Mouse (Mus musculus) adrenal gland, adult 2 months (tissue): ENCODE data around the gene Slc41a2. TPM values are rescaled to one million over a fixed set of nuclear protein-coding genes. Genes with fewer than 3 reads are reported as not detected.

Experiments
- DNase-seq: peaks from one replicate; pipeline ENCODE4 v3.0.0; 2021
- polyA plus RNA-seq: library from polyadenylated mRNA; depleted of rRNA; stranded (reverse); fragments of >200 nt; gene quantifications from 2 replicates; pipeline ENCODE4 v1.2.3, GENCODE M21; 2012
- total RNA-seq, 2 experiments: library from RNA; stranded (reverse); gene quantifications; 2 replicates each; pipeline ENCODE4 v1.2.3; 2021

Slc41a2 gene
- total and polyA plus RNA-seq, 3 experiments: 0.95 to 14.7 (median 5.6) TPM

DNA sequence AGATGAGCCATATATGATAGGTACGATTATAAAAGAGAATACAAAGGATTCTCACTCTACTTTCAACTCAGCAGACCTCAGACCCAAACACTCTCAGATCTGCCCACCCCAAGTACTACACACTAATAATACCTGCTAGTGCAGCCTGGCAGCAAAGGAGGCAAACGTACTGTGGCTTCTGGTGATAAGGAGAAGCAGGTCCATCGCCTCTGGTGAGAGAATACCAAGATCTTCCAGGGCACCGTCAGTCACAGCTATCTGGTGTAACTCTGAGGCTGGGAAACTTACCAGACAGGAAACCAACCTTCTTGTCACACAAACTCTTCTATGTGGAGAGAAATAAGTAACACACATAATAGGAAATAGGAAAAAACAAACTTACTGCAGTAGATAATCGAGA is 24.6 kb downstream of the Slc41a2 start:
- DNase-seq: no peak

- DNase-seq: no peak
These were observed 27.3 kb downstream of the Slc41a2 start for GRCm38 (mm10) chr10:83310356-83310755.

- DNase-seq: peak; percentile 35
These were observed 36.0 kb downstream of the Slc41a2 start for GRCm38 (mm10) chr10:83301687-83302086.

GRCm38 (mm10) chr10:83301054-83301453 is 36.6 kb downstream of the Slc41a2 start:
- DNase-seq: no peak

GRCm38 (mm10) chr10:83297017-83297416 is 40.7 kb downstream of the Slc41a2 start:
- no peak for DNase-seq

DNA sequence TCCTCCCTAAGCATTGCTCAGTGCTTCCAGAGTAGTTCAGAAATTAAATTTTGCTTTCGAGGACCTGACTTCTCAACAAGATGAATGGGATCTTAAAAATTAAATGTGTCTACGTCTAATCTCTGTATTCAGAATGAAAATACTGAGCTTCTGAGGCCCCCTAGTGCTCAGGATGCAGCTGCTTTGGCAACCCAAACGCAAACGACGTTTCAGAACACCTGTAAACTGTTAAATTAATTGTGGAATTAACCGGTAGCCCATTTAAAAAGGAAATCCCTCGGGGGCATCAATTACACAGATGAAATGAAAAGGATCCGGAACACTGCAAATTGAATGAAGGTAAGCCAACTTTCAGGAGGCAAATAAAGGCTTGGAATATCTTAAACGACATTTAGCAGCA is 42.9 kb downstream of the Slc41a2 start:
- DNase-seq: no peak

DNA sequence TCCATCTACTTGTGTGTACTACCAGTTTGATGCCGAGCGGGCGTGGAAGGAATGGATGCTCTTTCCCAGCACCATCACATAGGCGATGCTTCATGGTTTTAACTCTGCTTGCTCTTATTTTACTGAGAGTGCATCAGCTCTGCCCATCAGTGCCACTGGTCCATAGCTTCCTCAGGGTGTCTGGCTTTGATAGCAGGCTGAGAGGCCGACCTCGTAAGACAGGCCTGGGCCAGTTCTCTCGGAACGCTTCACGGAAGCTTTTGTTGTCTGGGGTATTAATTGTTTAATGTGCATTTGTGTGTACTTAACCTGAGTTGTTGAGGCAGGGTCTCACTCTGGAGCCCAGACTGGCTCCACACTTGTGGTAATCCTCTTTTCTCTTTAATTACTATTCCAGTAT is 44.3 kb downstream of the Slc41a2 start:
- DNase-seq: no peak

DNA sequence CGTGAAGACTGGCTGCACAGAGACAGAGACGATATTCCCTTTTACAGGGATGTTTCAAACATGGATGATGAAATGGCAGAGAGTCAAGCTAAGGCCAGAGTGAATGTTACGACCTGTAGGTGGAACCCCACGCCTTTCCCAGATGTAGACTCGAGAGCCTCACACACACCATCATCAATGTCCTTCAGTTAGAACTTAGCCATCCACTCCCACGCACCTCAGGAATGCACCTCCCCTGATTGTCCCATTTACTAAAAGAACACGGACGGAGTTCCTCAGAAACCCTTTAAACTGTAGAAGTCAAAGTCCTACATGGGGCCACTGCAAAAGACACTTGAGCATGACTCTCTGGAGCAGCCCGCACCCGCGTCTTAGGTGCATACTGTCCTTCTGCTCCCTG is 46.0 kb downstream of the Slc41a2 start:
- no peak for DNase-seq

DNA sequence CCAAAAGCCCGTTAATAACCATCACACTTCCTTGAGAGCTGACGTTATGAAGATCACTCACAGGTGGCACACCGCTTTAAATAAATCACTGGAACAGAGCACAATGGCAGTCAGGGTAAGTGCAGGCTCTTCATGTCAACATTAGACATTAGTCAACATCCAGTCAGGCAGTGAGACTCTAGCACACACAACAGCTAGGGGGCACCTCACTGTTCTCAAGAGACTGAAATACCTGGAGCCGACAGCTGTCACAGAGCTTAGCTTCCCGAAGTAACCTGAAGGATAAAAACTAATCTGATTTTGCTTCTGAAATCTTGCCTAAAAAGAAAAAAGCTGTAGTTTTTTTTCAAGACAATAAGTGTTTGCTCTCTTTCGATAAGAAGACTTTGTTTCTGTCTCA is 49.9 kb downstream of the Slc41a2 start:
- no peak for DNase-seq

DNA sequence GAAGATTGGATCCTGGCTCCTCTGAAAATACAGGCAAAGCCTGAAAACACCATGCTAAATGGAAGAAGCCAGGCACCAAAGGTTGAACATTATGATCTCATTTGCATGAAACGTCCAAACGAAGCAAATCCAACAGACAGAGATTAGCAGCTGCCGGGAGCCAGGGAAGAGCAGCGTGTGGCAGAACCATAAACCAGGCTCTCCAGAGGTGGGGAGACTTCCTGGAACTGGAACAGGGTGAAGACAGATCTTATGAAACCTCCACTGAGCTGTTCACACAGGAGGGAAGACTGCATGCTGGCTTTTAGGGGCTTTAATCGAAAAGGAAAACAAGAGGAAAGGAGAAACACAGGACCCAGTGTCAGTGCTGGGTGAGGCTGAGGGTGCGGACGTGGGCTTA is 51.3 kb downstream of the Slc41a2 start:
- no peak for DNase-seq

DNA sequence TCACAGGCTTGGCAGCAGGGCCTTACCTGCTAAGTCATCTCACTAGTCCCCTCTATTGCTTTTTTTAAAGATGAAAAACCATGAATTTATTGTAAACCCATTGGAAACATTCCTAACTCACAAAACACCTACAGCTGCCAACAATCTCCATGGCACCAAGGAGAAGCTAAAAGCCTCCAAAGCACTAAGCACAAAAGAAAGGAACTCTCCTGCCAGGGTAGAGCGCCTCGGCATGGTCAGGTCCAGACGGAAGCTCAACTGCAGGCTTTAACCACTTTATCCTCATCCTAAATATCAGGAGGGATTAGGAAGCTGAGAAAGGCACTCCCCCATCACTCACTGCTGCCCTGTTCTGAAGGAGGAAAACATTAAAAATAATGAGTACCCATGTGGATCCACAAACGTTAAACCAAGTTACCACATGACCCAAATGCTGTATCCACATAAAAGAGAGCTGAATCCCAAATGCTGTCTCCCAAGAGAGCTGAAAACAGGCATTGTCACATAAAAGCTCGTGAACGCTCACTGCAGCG is 51.9 kb downstream of the Slc41a2 start:
- no peak for DNase-seq

DNA sequence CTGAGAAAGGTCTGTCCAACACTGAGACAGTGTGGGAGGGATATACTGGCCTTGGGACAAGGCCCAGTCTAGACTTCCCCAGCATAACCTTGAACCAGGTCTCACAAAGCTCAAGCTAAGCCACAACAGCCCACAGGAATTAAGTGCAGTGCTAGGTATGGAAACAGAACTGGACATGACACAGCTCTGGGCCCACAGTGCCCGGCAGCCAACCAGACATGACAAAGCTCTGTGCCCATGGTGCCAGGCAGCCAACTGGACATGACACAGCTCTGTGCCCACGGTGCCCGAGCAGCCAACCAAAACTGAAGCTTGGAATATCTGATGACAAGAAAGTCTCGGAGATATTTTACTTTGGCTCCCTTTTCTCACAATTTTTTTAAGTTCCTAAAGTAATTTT is 52.8 kb downstream of the Slc41a2 start:
- no peak for DNase-seq

- no peak for DNase-seq
These were observed 71.0 kb downstream of the Slc41a2 start for GRCm38 (mm10) chr10:83266731-83267130.

DNA sequence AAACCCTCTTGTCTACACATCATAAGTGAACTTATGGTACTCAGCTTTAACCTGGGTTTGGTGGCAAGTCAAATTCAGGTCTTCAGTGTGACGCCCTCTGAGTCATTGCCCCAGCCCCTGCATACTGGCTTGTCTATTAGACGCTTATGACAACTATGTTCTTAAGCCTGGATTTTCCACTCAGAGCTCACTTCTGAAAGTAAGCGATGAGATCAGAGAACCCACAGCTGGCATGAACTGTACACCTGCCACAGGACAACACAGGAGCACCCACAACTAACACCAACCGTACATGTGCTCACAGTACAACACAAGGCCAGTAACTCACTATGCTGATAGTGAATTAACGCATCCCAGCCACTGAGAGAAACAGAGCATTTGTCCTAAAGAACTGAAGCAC is 71.4 kb downstream of the Slc41a2 start:
- DNase-seq: no peak

DNA sequence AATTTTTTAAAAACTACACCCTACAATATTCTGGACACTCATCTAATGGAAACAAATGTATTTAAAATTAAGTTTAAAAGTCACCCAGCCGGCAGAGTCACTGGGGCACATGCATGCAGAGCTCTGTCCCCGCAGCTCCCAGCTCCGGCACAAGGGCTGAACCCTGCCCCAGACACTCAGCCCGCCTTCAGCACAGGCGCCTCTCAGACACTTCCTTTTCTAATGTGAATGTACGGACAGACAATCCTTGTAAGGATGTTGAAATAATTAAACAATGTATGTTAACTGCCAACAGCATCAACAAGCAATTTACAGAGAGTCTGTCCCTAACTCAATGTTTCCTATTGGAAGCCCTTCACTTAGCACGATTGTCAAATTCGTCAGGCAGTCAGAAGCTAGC is 73.0 kb downstream of the Slc41a2 start:
- DNase-seq: no peak

DNA sequence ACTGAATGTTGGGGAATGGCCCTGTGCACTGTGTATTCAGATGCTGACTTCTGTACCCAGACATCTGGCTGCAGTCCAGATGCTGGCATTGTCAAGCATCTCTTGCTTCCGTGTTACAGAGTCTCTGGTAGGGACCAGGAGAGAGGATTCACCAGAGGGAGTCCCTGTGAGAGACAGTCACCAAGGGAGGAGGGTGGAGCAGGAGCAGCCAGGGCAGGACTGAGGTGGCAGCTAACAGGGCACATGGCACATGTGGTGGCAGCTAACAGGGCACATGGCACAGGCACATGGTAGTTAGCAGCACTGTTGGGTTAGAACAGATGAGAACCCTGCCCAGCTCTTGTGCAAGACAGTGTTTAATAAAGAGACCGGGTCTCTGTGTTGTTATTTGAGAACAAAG is 73.6 kb downstream of the Slc41a2 start:
- no peak for DNase-seq

GRCm38 (mm10) chr10:83261264-83261663 is 76.4 kb downstream of the Slc41a2 start:
- DNase-seq: no peak

DNA sequence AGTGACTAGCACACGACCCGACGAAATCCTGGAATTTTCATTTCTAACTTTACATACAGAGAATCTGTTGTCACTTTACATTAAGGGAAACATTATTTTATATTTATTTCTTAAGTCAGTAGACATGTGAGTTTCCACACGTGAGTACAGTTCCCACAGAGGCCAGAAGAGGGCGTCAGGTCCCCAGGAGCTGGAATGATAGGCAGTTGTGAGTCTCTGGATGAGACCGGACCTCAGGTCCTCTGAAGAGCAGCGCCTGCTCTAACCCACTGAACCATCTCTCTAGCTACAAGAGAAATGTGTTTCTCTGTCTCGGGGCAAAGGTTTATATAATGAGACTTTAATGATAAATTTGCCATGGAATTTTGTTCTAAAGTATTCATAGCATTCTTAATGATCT is 86.3 kb downstream of the Slc41a2 start:
- DNase-seq: no peak

DNA sequence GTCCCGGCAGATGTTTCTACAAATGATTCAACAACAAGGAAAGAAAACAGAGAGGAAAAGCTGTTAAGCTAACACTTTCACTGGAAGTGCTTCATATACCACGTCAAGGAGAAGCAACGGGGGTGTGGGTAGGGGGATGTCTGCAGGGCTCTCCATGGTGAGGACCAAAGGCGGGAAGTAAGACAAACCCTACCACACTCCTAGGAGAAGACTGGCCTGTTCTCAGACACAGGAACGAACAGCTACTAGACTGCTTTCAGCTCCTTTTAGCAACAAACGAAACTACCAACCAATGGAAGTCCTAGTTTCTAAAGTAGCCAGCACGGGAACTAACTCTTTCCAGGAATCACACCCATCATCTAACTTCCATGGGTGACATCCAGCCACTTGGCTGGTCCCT is 89.6 kb downstream of the Slc41a2 start:
- DNase-seq: no peak

GRCm38 (mm10) chr10:83245720-83246119 is 92.0 kb downstream of the Slc41a2 start:
- DNase-seq: no peak

GRCm38 (mm10) chr10:83244131-83244530 is 93.6 kb downstream of the Slc41a2 start:
- DNase-seq: no peak

- DNase-seq: no peak
These were observed 95.5 kb downstream of the Slc41a2 start for GRCm38 (mm10) chr10:83242106-83242686.

- no peak for DNase-seq
These were observed 103.3 kb downstream of the Slc41a2 start for GRCm38 (mm10) chr10:83234391-83234790.

DNA sequence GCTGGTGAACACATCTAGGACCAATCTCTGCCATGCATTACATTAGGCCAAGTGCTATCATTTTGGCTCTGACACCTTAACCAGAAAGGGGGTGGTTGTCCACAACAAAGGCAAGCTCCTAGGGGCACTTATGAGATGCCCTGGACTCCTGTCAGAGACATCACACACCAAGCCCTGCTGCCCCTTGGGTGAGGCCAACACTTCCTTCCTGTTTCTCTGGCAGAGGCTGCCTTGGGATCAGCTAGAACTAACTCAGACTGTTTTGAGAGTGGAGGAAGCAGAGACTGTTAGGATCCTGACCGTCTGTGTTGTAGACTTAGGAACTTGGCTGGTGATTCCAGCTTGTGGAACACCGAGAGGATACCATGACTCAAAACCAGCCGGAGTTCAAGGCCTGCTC is 103.7 kb downstream of the Slc41a2 start:
- no peak for DNase-seq

- DNase-seq: no peak
These were observed 109.1 kb downstream of the Slc41a2 start for GRCm38 (mm10) chr10:83228626-83229025.
